Mouse (Mus musculus): ENCODE measurements around the gene Copg2.
A peak's percentile ranks its signal among the peaks of the same experiment; 100 is the strongest.
"Not testable (repeated sequence)": the region's sequence is repeated elsewhere in the genome, so short reads cannot be mapped to it uniquely, and the experiment has no call there.

Gene Copg2

GRCm38 (mm10) chr6:30813626-30814025 is 83.0 kb downstream of the Copg2 start:
- DNase-seq (ENCODE audit: low spot score): no peak

DNA sequence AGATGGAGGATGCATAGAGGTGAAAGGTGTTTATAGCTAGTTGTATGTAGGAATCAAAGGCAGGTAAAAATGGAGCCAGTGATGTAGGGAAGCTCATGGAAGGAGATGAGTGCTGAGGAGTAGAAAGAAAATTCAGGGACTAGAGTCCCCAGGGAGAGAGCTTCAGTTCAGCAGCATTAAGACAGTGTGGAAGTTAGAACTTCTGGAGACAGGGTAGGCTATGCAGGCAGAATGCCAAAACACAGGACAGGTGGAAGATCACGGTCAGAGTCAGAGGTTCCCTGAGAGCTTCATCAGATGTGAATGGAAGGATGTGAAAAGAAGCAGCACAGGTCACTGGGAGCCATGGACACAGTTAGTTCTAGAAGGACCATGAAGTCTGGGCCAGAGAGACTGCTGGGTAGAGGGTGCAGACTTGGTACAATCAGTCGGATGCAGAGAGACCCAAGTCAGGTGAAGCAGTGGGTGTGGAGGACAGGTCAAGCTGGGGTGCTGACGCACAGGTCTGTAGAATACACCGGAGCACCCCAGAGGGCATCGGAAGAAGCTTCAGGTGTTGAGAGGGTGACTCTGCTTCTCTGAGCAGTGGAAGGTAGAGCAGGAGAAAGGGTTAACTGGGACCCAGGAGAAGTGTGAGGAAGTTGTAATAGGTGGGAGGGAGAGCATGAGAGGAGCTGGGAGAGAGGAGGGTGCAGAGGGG is 91.4 kb downstream of the Copg2 start:
- no peak for DNase-seq (ENCODE audit: low spot score)

GRCm38 (mm10) chr6:30804389-30805052 is 92.1 kb downstream of the Copg2 start:
- peak; percentile 27 for DNase-seq (ENCODE audit: low spot score)

DNA sequence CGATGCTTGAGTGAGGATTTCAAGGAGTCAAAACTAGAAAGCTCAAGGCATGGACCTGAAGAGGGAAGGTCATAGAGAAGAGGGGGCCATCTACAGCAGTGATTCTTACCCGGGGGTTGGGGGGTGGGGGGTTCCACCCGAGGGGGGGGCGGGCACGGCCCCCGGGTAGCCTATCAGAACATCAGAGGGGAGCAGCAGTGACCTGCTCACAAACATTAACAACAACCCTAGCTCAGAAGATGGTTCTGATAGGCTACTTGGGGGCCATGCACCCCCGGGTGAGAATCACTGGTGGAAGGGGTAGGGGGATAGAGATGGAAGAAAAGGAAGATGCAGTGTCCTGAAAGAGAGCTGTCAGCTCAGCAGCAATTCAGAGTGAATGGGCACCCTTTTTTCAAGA is 93.7 kb downstream of the Copg2 start:
- DNase-seq (ENCODE audit: low spot score): not testable (repeated sequence)

DNA sequence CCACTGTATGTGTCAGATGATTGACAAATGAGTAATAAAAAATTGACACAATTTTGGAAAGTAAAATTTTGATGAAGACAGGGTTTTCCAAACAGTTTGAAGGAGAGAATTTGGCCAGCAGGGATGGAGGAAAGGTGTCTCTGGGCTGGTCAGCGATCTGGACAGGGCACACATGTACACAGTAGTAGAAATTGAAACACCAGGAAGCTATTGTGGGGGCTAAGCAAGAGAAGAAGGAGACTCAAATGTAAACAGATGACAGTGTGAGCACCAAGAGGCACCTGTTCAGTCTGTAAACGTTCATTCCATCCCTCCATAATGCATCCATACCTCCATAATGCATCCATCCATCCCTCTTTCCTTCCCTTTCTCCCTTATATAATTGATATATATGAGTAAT is 145.4 kb downstream of the Copg2 start:
- DNase-seq (ENCODE audit: low spot score): no peak

- no peak for DNase-seq (ENCODE audit: low spot score)
These were observed 146.1 kb downstream of the Copg2 start for GRCm38 (mm10) chr6:30750482-30750881.

DNA sequence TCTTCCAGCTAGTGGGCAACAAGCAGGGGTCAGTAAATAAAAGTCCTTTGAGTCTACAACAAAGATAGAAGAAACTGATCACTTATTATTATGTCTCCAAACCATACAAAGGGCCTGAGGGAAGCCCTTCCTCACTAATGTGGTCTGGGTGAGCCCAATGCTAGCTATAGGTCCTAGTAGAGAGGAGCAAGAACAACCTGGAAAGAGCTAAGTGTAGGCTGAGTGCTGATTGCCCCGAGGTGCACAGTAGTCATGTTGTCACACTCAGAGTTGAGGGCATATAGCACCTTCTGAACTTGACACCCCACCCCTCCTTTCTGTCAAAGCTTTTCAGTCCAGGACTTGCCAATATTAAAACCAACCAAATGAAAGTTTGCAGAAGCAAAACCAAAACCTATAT is 146.7 kb downstream of the Copg2 start:
- no peak for DNase-seq (ENCODE audit: low spot score)

- DNase-seq (ENCODE audit: low spot score): no peak
These were observed 147.4 kb downstream of the Copg2 start for GRCm38 (mm10) chr6:30749042-30749689.

- DNase-seq (ENCODE audit: low spot score): no peak
These were observed 148.2 kb downstream of the Copg2 start for GRCm38 (mm10) chr6:30748358-30748910.

- no peak for DNase-seq (ENCODE audit: low spot score)
These were observed 148.8 kb downstream of the Copg2 start for GRCm38 (mm10) chr6:30747631-30748357.

DNA sequence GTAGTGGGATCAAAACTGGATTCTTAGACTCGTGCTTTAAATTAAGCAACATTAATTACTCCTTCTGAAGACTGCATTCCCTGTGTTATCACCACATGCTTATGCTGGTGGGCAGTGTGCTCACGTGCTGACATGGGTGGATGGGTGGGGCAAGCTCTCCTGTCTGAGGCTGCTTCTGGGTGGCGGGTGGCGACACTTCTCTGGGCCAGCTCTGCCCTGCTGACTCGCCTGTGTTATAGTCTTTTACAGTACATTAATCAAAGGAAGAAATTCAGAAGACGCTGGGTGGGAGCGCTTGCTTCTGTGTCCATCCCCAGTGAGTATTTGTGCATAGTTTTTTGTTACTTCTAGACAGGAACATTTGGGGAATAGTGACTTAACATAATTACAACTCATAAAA is 151.0 kb downstream of the Copg2 start:
- no peak for DNase-seq (ENCODE audit: low spot score)

DNA sequence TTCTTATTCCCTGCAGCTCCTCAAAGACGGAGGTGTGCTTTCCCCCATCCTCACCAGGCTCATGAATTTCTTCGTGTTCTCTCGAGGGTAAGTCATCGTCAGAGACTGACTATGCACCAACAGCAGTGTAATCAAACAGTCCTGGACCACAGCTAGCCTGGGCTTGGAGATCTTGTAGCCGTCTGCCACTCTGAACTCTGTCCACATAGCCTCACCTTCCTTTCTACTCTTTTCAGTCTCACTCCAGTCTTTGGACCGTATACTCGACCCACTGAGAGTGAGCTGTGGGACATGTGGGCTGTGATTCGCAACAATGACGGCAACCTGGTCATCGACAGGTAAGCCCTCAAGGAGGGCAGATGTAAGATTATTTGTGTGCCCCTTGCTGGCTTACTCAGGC is 151.7 kb downstream of the Copg2 start:
- DNase-seq (ENCODE audit: low spot score): no peak

DNA sequence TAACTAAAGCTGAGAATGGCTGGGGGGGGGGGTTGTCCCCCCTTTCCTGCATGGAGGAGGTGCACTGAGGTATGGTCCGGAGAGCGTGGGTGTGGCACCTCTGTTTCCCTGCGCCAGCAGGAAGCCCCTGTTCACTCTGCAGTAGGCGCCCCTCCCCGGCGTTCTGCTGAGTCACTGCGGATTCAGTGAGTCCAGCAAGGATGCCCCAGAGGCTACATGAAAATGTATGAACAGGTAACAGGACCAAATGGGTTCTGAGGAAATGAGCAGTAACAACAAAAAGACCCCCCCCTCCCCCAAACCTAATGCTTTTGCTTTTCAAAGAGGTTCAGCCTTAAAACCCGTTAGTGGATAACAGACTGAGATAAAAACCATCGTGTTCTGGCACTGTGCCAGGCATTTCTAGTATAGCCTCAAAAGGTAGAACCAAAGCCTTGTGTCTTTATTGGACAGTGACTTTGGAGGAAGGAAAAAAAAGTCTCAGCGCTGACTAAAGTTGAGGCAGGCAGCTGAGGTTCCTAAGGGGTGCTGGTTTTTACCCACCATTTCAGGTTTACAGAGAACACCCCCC is 157.3 kb downstream of the Copg2 start:
- DNase-seq (ENCODE audit: low spot score): no peak

- DNase-seq (ENCODE audit: low spot score): no peak
These were observed 158.1 kb downstream of the Copg2 start for GRCm38 (mm10) chr6:30738464-30739006.

GRCm38 (mm10) chr6:30737548-30738463 is 158.8 kb downstream of the Copg2 start:
- DNase-seq (ENCODE audit: low spot score): no peak

DNA sequence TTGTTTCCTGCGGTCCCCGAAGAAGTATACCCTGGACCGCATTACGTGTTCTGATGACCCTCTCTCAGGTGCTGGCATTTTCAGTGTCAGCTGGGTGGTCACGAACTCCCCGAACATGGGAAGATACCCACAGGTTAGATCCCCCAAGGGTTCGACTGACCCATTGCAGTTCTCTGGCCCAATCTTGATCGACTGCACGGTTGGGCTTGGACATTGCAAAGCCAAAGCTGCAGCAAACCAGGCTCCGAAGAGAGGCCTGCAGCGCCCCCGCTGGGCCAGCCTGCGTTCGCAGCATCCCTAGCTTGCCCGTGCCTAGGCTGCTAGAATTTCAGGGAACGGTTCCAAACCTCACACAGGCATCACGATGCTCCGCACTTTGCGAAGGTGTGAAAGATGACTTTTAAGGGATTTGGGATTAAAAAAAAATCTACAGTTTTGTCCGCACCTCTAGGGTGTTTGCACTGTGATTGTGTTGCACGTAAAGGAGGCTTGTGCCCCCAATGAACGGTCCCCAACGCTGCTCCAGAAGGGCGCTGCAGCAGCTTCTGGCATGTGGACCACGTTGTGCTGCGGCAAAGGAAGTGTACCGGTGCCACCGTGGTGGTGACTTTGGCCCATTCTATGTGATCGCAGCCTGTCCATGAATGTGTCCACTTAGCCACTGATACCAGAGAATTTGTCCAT is 159.6 kb downstream of the Copg2 start:
- peak; percentile 39 for DNase-seq (ENCODE audit: low spot score)

- no peak for DNase-seq (ENCODE audit: low spot score)
These were observed 160.2 kb downstream of the Copg2 start for GRCm38 (mm10) chr6:30736372-30736762.

GRCm38 (mm10) chr6:30735728-30736371 is 160.7 kb downstream of the Copg2 start:
- no peak for DNase-seq (ENCODE audit: low spot score)

DNA sequence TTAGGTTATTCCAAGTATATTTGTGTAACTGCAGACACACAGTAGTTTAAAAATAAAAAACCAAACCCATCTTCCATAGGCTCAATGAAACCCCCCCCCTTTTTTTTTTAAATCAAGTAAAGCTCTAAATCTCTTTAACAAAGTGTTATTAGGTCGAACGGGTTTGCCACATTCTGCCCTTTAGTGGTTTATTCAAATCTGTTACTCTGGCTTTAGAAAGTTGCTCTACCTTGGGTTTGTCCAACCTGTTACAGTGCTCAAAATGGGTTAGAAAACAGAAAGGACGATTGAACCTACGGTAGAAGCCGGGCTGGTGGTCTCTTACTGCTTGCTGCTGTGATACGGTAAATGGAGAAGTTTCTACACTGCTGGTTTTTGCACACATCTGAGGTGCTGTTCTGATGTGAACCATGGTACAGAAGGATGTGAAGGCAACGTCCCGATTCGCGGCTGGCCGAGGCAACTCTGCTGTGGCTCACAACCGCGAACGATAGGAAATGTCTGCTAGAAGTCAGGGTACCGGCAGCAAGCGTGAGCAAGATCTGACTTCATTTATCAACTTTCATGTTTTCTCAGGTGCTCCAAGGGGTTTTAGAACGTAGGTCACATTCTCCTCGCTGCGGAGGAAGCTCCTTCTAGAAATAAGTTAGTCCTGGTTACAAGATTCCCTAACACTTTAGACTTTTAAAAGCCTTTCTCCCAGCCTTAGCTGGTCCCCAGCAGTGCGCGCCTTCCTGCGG is 161.4 kb downstream of the Copg2 start:
- no peak for DNase-seq (ENCODE audit: low spot score)
